Mouse (Mus musculus): ENCODE measurements around the gene Rxfp3. TPM values are rescaled to one million over a fixed set of nuclear protein-coding genes. Genes with fewer than 3 reads are reported as not detected.

Rxfp3 gene
- polyA plus RNA-seq, 1 experiment from 2014 or later: 0.71 TPM

- no peak overlapping the region for H3K4me2 ChIP-seq (replicated peaks; ENCODE audit: low read depth, low read length)
- DNase-seq (ENCODE audit: low spot score): no peak
- H3K36me3 ChIP-seq (ENCODE audit: control insufficient read depth, insufficient read depth, low read length): no peaks in the 10 kb centered on the region
- no peak for ATAC-seq (ENCODE audit: low FRiP score)
- H3K27me3 ChIP-seq (ENCODE audit: control insufficient read depth, insufficient read depth, low read length): no peaks in the 10 kb centered on the region
- H3K9me3 ChIP-seq (ENCODE audit: control insufficient read depth, low read length): no peaks in the 10 kb centered on the region
- H3K4me3 ChIP-seq (ENCODE audit: low read depth, low read length): no peak overlapping the region
- no peaks in the 10 kb centered on the region for H3K4me1 ChIP-seq (replicated peaks; ENCODE audit: control insufficient read depth, insufficient read depth, low read length)
- no peak overlapping the region for H3K9ac ChIP-seq (ENCODE audit: low read depth, low read length)
- no peak overlapping the region for H3K27ac ChIP-seq (ENCODE audit: low read depth, low read length)
- 84% methylated on average over 6 of the region's 6 CpGs for WGBS
Measured at GRCm38 (mm10) chr15:10985756-10986155, 52.0 kb downstream of the Rxfp3 start.

Other genes with a start within 250 kb of the Rxfp3 start
- gene C1qtnf3, start 85.7 kb downstream of the Rxfp3 start, polyA plus RNA-seq (2014; fragmentation: Nextera tagmentation; extraction: Ambion mirVana): 9.0 and 10.9 TPM in 2 replicates
- gene Amacr, start 56.2 kb downstream of the Rxfp3 start, polyA plus RNA-seq (2014; fragmentation: Nextera tagmentation; extraction: Ambion mirVana): 10.1 and 15.4 TPM in 2 replicates
- 0.31 and 0.36 TPM in 2 replicates for gene Slc45a2, start 37.3 kb downstream of the Rxfp3 start, polyA plus RNA-seq (2014; fragmentation: Nextera tagmentation; extraction: Ambion mirVana)
- gene Adamts12, start 26.8 kb upstream of the Rxfp3 start, polyA plus RNA-seq (2014; fragmentation: Nextera tagmentation; extraction: Ambion mirVana): 2.7 and 2.9 TPM in 2 replicates